Mouse (Mus musculus) right cerebral cortex, adult 18-20 months (tissue): ENCODE measurements at regions not wholly inside any gene's neighbourhood (a gene's known extent, or its start where the extent isn't known, plus 50 kb on each side); places are given as distances from the start of the nearest gene placed in this dataset.

Source experiments
- DNase-seq: peaks from one replicate; pipeline ENCODE4 v3.0.0; 2022; ENCODE audit warnings: mixed read lengths

- no peak for DNase-seq
Measured at GRCm38 (mm10) chr15:88214286-88214685, 385.8 kb upstream of the Zdhhc25 start.

GRCm38 (mm10) chr15:88229456-88229855, 370.6 kb upstream of the Zdhhc25 start:
- DNase-seq = no peak

GRCm38 (mm10) chr15:88244606-88245005, 355.5 kb upstream of the Zdhhc25 start:
- no peak for DNase-seq

- DNase-seq = peak; percentile 17
Measured at GRCm38 (mm10) chr15:88245496-88246246, 354.4 kb upstream of the Zdhhc25 start.

GRCm38 (mm10) chr15:88247974-88248625, 352.0 kb upstream of the Zdhhc25 start:
- DNase-seq = peak; percentile 89

GRCm38 (mm10) chr15:88288051-88288450, 312.1 kb upstream of the Zdhhc25 start:
- DNase-seq = peak; percentile 8

GRCm38 (mm10) chr15:88288696-88289095, 311.4 kb upstream of the Zdhhc25 start:
- no peak for DNase-seq

- DNase-seq = no peak
Measured at GRCm38 (mm10) chr15:88290740-88291363, 309.2 kb upstream of the Zdhhc25 start.

- DNase-seq = no peak
Measured at GRCm38 (mm10) chr15:88299061-88299460, 301.0 kb upstream of the Zdhhc25 start.

- no peak for DNase-seq
Measured at GRCm38 (mm10) chr15:88311158-88311557, 288.9 kb upstream of the Zdhhc25 start.

GRCm38 (mm10) chr15:88314810-88315459, 285.2 kb upstream of the Zdhhc25 start:
- no peak for DNase-seq

- peak; percentile 2 for DNase-seq
Measured at GRCm38 (mm10) chr15:88318048-88318447, 282.1 kb upstream of the Zdhhc25 start.

- no peak for DNase-seq
Measured at GRCm38 (mm10) chr15:88319527-88319926, 280.6 kb upstream of the Zdhhc25 start.

GRCm38 (mm10) chr15:88323584-88324375, 276.3 kb upstream of the Zdhhc25 start:
- DNase-seq = no peak

- no peak for DNase-seq
Measured at GRCm38 (mm10) chr15:88325108-88325507, 275.0 kb upstream of the Zdhhc25 start.

GRCm38 (mm10) chr15:88353206-88353605, 246.9 kb upstream of the Zdhhc25 start:
- DNase-seq = no peak

GRCm38 (mm10) chr15:88360375-88361035, 239.6 kb upstream of the Zdhhc25 start:
- no peak for DNase-seq

GRCm38 (mm10) chr15:88361351-88361750, 238.8 kb upstream of the Zdhhc25 start:
- no peak for DNase-seq

GRCm38 (mm10) chr15:88362966-88363365, 237.1 kb upstream of the Zdhhc25 start:
- DNase-seq = no peak

GRCm38 (mm10) chr15:88370366-88370765, 229.7 kb upstream of the Zdhhc25 start:
- DNase-seq = no peak

GRCm38 (mm10) chr15:88372039-88372438, 228.1 kb upstream of the Zdhhc25 start:
- no peak for DNase-seq

- DNase-seq = no peak
Measured at GRCm38 (mm10) chr15:88373923-88374322, 226.2 kb upstream of the Zdhhc25 start.
